Mouse (Mus musculus): ENCODE results near the gene Tnip2.

Tnip2 gene

GRCm38 (mm10) chr5:34513466-34514217 is at the start of gene Tnip2:
Gene Tnip2, minus strand, starts transcription at chr5:34513991.
- DNase-seq (ENCODE audit: low read depth, low spot score), result peak; percentile 96

- no peak for DNase-seq (ENCODE audit: low read depth, low spot score)
These were observed 38.0 kb upstream of the Tnip2 start for GRCm38 (mm10) chr5:34551821-34552220.

- DNase-seq (ENCODE audit: low read depth, low spot score), result no peak
These were observed 36.5 kb upstream of the Tnip2 start for GRCm38 (mm10) chr5:34550251-34550650.

DNA sequence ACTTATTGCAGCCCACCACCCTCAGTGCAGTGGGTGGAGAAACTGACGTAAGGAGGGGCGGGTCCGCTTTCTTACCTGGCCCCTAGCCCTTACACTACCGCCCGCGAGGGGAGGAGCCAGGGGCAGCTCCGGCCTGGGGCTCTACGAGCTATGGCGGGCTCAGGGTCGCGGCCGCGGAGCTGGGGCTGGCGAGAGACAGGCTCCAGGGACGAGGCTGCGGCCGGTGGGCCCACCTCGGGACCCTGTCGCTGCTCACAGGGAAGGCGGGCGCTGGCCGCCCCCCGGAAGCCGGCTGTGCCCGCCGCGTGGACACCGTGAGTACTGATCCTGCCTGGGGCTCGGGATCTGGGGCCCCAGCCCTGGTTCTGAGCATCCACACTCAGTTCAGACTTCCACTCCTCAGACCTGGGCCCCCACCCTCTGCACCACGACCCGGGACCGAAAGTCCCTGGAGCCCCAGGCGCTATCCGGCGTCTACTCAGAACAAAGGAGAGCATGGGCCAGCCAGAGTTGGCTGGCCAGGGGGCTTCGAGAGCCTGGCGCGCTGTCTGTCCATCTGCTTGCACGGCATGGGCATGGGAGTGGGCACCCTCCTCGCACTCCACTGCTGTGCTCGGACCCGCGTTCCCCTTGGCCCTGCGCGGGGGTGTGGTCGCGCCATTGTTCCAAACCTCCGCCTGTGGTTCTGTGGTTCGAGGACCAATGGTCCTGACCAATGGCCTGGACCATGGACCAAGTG is 35.9 kb upstream of the Tnip2 start:
- peak; percentile 51 for DNase-seq (ENCODE audit: low read depth, low spot score)

- no peak for DNase-seq (ENCODE audit: low read depth, low spot score)
These were observed 35.3 kb upstream of the Tnip2 start for GRCm38 (mm10) chr5:34549135-34549482.

DNA sequence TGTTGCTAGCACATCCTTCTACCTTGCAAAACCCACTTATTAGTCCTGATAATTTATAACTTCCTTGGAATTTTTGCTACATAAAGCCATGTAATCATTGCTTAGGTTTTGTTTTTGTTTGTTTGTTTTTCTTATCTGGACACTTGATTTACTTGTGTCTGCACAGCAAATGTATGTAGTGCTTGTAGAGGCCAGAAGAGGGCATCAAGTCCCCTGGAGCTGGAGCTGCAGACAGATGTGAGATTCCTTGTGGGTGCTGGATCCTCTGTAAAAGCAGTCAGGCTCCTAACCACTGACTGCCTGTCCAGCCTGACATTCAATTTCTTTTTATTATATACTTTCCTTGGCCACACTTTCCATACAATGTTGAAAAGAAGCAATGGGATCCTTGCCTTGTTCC is 33.6 kb upstream of the Tnip2 start:
- peak; percentile 62 for DNase-seq (ENCODE audit: low read depth, low spot score)

- DNase-seq (ENCODE audit: low read depth, low spot score), result no peak
These were observed 29.3 kb upstream of the Tnip2 start for GRCm38 (mm10) chr5:34543114-34543513.

DNA sequence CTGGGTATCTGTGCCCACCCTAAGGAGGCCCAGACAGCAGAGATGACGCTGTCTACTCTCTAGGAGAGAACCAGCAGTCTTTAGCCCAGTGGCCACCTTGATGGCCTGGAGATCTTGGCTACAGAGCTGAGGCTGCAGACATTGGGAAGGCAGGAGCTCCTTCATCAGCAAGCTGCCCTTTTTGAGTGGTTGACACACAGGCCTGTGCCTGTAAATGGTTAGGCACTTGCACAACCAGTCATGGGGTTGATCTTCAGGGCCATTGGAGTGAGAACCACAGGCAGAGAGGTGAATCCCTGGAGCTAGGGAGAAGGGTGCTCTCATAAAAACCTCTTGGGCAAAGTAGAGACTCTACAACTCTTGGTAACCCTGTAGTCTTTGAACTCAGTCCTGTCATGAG is 28.4 kb upstream of the Tnip2 start:
- DNase-seq (ENCODE audit: low read depth, low spot score), result no peak

- no peak for DNase-seq (ENCODE audit: low read depth, low spot score)
These were observed 25.3 kb upstream of the Tnip2 start for GRCm38 (mm10) chr5:34539121-34539520.

DNA sequence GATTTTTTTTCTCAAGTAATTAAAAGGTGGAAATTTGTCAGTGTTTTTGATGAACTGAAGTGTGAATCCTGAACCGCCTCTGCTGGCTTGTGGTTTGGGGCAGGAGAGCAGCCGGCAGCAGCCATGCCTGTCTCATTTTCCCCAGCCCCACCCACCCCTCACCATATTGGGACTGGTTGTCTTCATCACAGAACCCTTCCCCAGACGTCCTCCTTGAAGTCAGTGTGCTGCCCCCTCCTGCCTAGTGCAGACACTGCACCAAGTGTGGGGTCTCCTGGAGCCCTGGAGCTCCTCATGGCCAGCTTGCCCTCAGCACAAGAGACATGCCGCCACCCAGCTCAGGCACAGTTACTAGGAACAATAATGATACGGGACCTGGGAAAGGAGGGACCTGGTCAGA is 24.7 kb upstream of the Tnip2 start:
- peak; percentile 57 for DNase-seq (ENCODE audit: low read depth, low spot score)

GRCm38 (mm10) chr5:34538079-34538478 is 24.3 kb upstream of the Tnip2 start:
- no peak for DNase-seq (ENCODE audit: low read depth, low spot score)

DNA sequence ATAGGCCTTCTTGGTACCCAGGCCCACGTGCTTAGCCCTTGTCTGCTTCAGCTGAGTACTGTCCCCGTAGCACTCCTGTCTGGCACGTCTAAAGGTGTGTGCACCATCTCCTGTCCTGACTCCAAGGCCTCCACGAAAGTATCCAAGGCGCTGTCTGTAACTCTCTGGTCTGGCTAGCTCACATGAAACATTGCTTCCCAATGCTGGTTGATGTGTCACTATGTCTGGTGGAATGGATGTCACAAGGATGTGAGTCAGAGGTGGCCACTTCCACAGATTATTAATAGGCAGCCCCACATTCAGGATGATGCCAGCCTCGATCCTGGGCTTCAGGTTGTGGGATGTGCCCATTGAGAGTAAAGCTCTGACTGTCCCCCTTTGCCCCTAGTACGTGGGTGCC is 22.0 kb upstream of the Tnip2 start:
- DNase-seq (ENCODE audit: low read depth, low spot score), result no peak

- no peak for DNase-seq (ENCODE audit: low read depth, low spot score)
These were observed 21.2 kb upstream of the Tnip2 start for GRCm38 (mm10) chr5:34534776-34535581.

DNA sequence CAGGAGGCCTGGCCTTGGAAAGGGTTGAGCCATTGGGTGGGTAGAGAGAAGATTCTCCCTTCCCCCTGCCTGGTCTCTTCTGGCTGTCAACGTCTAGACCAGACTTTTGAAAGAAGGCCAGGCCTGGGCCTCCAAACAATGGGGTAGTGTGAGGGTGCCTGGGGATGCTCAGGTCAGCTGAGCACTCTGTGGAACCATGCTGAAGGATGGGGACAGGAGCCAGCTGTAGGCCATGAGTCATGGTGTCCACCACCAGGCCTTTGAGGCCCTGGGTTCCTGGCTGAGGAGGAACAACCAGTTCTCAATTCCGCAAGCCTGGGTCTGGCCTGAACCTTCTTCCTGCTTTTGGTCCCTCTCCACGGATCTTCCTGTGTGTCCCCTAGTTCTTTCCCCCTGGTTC is 20.0 kb upstream of the Tnip2 start:
- DNase-seq (ENCODE audit: low read depth, low spot score), result no peak

DNA sequence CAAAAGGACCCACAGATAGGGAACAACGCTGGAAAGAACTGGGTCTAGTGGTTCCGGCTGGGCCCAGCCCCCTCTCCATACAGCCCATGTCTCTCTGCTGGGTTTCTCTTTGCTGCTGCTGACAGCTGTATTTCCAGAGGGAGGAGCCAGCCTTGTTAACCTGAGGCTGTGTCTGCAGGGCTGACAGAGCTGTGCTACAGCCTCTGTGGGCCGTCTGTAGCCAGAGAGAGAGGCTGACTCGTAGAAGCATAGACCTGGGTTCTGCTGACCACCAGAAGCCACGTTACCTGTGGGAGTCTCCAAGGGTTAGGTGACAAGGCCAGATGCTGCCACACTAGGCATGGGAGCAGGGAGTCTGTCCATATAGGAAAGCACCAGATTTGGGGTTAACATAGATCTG is 19.3 kb upstream of the Tnip2 start:
- no peak for DNase-seq (ENCODE audit: low read depth, low spot score)

DNA sequence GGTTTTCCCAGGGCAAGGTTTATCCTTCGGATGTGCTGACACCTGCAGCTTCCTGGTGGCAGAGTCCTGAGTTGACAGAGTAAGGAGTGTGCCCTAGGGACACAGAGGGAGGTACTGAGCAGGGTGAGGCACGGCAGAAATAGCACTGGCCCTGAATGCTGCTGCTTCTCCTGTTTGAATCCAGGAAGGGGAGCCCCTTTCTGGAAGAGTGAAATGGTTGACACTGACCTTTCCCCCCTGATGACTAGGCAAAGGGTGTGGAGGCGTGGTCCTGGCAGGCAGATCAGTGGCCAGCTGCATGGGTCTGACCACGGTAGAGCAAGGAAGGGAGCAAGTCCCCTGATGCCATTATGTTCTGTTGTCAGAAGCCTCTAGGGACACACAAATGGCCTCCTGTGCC is 16.9 kb upstream of the Tnip2 start:
- DNase-seq (ENCODE audit: low read depth, low spot score), result no peak

GRCm38 (mm10) chr5:34530116-34530515 is 16.3 kb upstream of the Tnip2 start:
- DNase-seq (ENCODE audit: low read depth, low spot score), result no peak

GRCm38 (mm10) chr5:34528724-34529123 is 14.9 kb upstream of the Tnip2 start:
- no peak for DNase-seq (ENCODE audit: low read depth, low spot score)

DNA sequence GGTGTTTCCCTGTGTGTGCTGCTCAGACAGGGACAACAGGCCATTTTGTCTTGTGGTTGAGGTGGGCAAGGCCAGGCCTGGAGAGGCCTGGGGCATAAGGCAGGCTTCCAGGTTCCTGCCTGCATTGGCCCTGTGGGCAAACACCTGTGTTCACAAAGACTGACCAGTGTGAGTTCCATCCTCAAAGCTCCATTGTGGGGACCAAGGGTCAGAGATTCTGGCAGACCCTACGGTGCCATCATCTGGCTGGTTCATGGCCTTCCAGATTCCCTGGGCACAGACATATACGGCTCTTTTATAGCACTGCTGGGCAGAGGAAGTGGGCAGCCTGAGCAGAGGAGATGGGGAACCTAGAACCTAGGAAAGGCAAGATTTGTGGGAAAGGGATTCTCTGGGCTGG is 13.6 kb upstream of the Tnip2 start:
- DNase-seq (ENCODE audit: low read depth, low spot score), result no peak

GRCm38 (mm10) chr5:34526477-34526775 is 12.6 kb upstream of the Tnip2 start:
- DNase-seq (ENCODE audit: low read depth, low spot score), result no peak

- peak; percentile 93 for DNase-seq (ENCODE audit: low read depth, low spot score)
These were observed 12.1 kb upstream of the Tnip2 start, which contains the start of gene Sh3bp2 for GRCm38 (mm10) chr5:34525663-34526476. Gene Sh3bp2, plus strand, starts transcription at chr5:34525838.

- DNase-seq (ENCODE audit: low read depth, low spot score), result no peak
These were observed 10.7 kb upstream of the Tnip2 start for GRCm38 (mm10) chr5:34524511-34524910.

Measured in A20 (cell line).